Mouse (Mus musculus) embryonic fibroblast, embryonic 13.5 days (primary cell): ENCODE data around the gene Slc26a3. TPM values are rescaled to one million over a fixed set of nuclear protein-coding genes. Genes with fewer than 3 reads are reported as not detected.

ENCODE experiments used
- H3K27ac ChIP-seq: 2 replicates; pipeline ENCODE4 v1.5.1; 2012; ENCODE audit warnings: low read length, control low read depth, inconsistent platforms; ENCODE audit not compliant: insufficient read depth
- H3K4me1 ChIP-seq: 2 replicates; pipeline ENCODE4 v1.6.1; 2011; ENCODE audit warnings: low read length; ENCODE audit not compliant: control insufficient read depth, insufficient read depth
- H3K4me3 ChIP-seq: 2 replicates; pipeline ENCODE4 v1.5.1; 2011; ENCODE audit warnings: mild to moderate bottlenecking, control low read depth, low read length; ENCODE audit not compliant: insufficient read depth
- CTCF ChIP-seq: IDR thresholded peaks from 2 replicates; pipeline ENCODE4 v1.5.1; 2011; ENCODE audit warnings: mild to moderate bottlenecking, control low read depth, low read length, moderate library complexity, borderline replicate concordance; ENCODE audit not compliant: insufficient read depth
- POLR2A ChIP-seq: IDR thresholded peaks from 2 replicates; pipeline ENCODE4 v1.6.1; 2011; ENCODE audit warnings: low read depth, mild to moderate bottlenecking, control low read depth, low read length, moderate library complexity
- polyA plus RNA-seq: library from polyadenylated mRNA; stranded (reverse); fragments of >200 nt; gene quantifications from 2 replicates; pipeline ENCODE4 v1.2.4, GENCODE M21; 2011; ENCODE audit warnings: low read depth; ENCODE audit not compliant: missing spikeins, insufficient read length

Gene Slc26a3
- polyA plus RNA-seq, 1 experiment = not detected

GRCm38 (mm10) chr12:31376326-31376950 lies 14.2 kb upstream of the Slc26a3 start:
- no peak for TF ChIP-seq CTCF
- H3K27ac ChIP-seq = no peak overlapping the region
- no peak overlapping the region for H3K4me3 ChIP-seq
- 0 out of 2 replicates have a peak, but pooled peaks cover 4% of the 10 kb centered on the region for H3K4me1 ChIP-seq

DNA sequence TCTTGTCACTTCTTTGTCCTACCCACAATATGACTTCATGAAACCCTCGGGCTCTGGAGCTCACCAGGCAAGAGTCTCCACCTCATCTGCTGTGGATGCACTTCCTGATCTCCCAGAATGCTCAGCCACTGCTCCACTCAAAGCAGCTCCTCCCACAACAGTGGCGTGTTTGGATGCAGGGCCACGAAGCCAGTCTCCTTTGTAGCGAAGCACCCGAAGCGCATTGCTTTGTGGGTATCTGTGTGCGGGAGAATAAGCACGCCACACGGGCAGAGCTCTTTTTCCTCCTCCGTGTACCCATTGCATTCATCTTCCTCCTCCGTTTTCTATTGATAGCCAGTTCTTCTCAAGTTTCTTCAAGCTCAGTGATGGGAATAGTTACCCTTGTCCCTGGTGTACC lies 13.4 kb upstream of the Slc26a3 start:
- H3K27ac ChIP-seq = no peak overlapping the region
- 0 out of 2 replicates have a peak, but pooled peaks cover 4% of the 10 kb centered on the region for H3K4me1 ChIP-seq
- no peak for TF ChIP-seq CTCF
- TF ChIP-seq POLR2A = no peak
- H3K4me3 ChIP-seq = no peak overlapping the region

GRCm38 (mm10) chr12:31380878-31381277 lies 9.8 kb upstream of the Slc26a3 start:
- no peak for TF ChIP-seq CTCF
- no peak for TF ChIP-seq POLR2A
- H3K4me3 ChIP-seq = no peak overlapping the region
- H3K27ac ChIP-seq = no peak overlapping the region

GRCm38 (mm10) chr12:31382451-31382850 lies 8.2 kb upstream of the Slc26a3 start:
- H3K4me1 ChIP-seq = no peaks in the 10 kb centered on the region
- TF ChIP-seq CTCF = no peak
- no peak for TF ChIP-seq POLR2A
- H3K4me3 ChIP-seq = no peak overlapping the region
- H3K27ac ChIP-seq = no peak overlapping the region

More at GRCm38 (mm10) chr12:31380878-31381277, 9.8 kb upstream of the Slc26a3 start:
- no peaks in the 10 kb centered on the region for H3K4me1 ChIP-seq

GRCm38 (mm10) chr12:31387303-31387702 lies 3.4 kb upstream of the Slc26a3 start:
- Histone ChIP-seq H3K4me3 (no peak overlapping the region), H3K27ac (no peak overlapping the region), H3K4me1 (no peaks in the 10 kb centered on the region)
- no peak for TF ChIP-seq POLR2A
- TF ChIP-seq CTCF = no peak

GRCm38 (mm10) chr12:31391696-31392095 lies 1.0 kb downstream of the Slc26a3 start:
- Histone ChIP-seq H3K4me1 (no peaks in the 10 kb centered on the region), H3K27ac (no peak overlapping the region), H3K4me3 (no peak overlapping the region)
- TF ChIP-seq POLR2A (no peak), CTCF (no peak)

DNA sequence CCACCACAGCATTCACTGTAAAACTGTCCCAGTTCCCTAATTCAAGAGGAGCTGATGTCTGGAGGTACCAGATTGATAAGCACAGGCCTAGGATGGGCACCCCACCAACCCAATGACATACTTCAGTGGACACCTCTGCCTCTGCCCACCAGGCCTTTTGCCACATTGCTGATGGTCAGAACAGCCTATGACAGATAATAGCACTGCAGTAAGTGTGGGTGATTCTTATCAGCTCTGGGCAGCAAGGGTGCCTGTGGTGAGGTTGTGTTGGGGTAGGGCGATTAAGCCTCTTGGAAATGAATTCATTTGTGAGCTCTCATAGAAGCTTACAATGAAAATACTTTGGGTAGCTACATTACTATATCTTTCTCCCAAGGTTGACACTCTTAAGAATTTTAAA lies 5.2 kb downstream of the Slc26a3 start:
- Histone ChIP-seq H3K4me1 (no peaks in the 10 kb centered on the region), H3K27ac (no peak overlapping the region), H3K4me3 (no peak overlapping the region)
- TF ChIP-seq POLR2A (no peak), CTCF (no peak)

DNA sequence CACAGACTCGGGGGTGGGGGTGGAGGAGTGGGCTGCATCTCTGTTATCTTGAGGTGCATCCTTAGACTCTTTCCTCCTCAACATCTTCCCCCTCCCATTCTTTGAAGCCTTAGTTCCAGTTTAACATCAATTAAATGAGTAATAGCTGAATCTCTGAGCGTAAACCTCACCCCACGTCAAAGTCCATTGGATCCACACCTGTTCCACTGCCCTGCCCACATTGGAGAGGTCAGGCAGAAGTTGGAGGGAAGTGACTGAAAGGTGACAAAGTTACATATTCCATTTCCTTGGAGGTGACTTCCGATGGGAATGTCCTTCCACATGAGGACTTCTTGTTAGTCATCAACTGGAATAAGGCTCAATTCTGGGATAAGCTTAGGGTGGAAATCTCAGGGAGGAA lies 7.0 kb downstream of the Slc26a3 start:
- no peak for TF ChIP-seq POLR2A
- TF ChIP-seq CTCF = no peak
- H3K4me1 ChIP-seq = no peaks in the 10 kb centered on the region
- H3K27ac ChIP-seq = no peak overlapping the region
- H3K4me3 ChIP-seq = no peak overlapping the region

DNA sequence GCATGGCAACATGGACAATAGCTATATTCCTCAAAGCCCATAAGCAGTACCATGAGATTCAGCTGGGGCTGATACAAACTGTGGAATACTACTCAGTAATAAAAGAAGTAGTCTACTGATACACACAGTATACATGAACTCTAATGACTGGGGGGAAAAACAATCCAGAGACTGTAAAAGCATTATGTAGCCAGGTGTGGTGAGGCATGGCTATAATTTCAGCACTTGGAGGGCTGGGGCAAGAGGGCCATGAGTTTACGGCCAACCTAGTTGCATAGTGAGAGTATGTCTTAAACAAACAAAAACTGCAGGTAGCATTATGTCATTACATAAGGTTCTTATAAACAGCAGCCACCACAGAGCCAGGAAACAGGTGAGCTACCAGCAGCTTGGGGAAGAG lies 10.2 kb downstream of the Slc26a3 start:
- Histone ChIP-seq H3K27ac (no peak overlapping the region), H3K4me3 (no peak overlapping the region), H3K4me1 (no peaks in the 10 kb centered on the region)
- no peak for TF ChIP-seq CTCF
- no peak for TF ChIP-seq POLR2A

DNA sequence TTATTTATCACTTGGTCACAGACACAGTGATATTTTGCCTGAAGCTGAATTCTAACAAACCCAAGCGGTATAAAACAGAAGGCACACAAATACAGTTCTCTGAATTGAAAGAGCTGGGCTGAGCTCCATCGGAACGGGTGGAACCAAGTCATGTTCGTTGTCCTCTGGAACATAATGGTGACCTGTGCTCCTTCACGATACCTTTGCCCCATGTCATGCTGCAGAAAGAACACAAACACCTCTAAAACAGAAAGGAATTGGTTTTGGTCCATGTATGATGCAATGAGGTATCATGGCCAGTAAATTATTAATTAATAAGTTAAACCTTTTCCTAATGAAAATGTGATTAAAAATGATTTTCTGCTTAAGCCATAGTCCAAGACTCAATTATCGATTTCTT lies 11.3 kb downstream of the Slc26a3 start:
- no peaks in the 10 kb centered on the region for H3K4me1 ChIP-seq
- H3K27ac ChIP-seq = no peak overlapping the region
- TF ChIP-seq POLR2A (no peak), CTCF (no peak)
- H3K4me3 ChIP-seq = no peak overlapping the region
